Mouse (Mus musculus): ENCODE measurements around the gene Nebl. TPM values are rescaled to one million over a fixed set of nuclear protein-coding genes. Genes with fewer than 3 reads are reported as not detected.

Gene Nebl
- polyA plus RNA-seq, 1 experiment from 2014 or later = 0.22 TPM

GRCm38 (mm10) chr2:17714124-17714523, 17.1 kb downstream of the Nebl start:
- Histone ChIP-seq H3K4me3 (ENCODE audit: low read depth, low read length) (no peak overlapping the region), H3K9me3 (ENCODE audit: control insufficient read depth) (no peaks in the 10 kb centered on the region), H3K4me1 (replicated peaks; ENCODE audit: control insufficient read depth, insufficient read depth, low read length) (no peaks in the 10 kb centered on the region), H3K4me2 (replicated peaks; ENCODE audit: low read depth) (no peak overlapping the region), H3K27ac (ENCODE audit: low read depth, low read length) (no peak overlapping the region), H3K36me3 (ENCODE audit: control insufficient read depth, insufficient read depth) (no peaks in the 10 kb centered on the region), H3K27me3 (replicated peaks; ENCODE audit: control insufficient read depth, insufficient read depth, low read length) (no peaks in the 10 kb centered on the region), H3K9ac (ENCODE audit: low read depth, low read length) (no peak overlapping the region)
- 62% methylated on average over 4 of the region's 4 CpGs for WGBS
- no peak for TF ChIP-seq CTCF (IDR thresholded peaks at IDR 0.05; ENCODE audit: low read depth)
- no peak for ATAC-seq

- H3K27ac ChIP-seq (ENCODE audit: low read depth, low read length) = no peak overlapping the region
- no peaks in the 10 kb centered on the region for H3K4me1 ChIP-seq (replicated peaks; ENCODE audit: control insufficient read depth, insufficient read depth, low read length)
- no peak for ATAC-seq
- H3K27me3 ChIP-seq (replicated peaks; ENCODE audit: control insufficient read depth, insufficient read depth, low read length) = no peaks in the 10 kb centered on the region
- TF ChIP-seq CTCF (IDR thresholded peaks at IDR 0.05; ENCODE audit: low read depth) = no peak
- H3K4me2 ChIP-seq (replicated peaks; ENCODE audit: low read depth) = no peak overlapping the region
- no peak overlapping the region for H3K4me3 ChIP-seq (ENCODE audit: low read depth, low read length)
- H3K9me3 ChIP-seq (ENCODE audit: control insufficient read depth) = no peaks in the 10 kb centered on the region
- H3K36me3 ChIP-seq (ENCODE audit: control insufficient read depth, insufficient read depth) = no peaks in the 10 kb centered on the region
- no peak overlapping the region for H3K9ac ChIP-seq (ENCODE audit: low read depth, low read length)
- 85% methylated on average over 5 of the region's 5 CpGs for WGBS
Measured at GRCm38 (mm10) chr2:17711216-17711615, 20.0 kb downstream of the Nebl start.

GRCm38 (mm10) chr2:17710083-17710482, 21.2 kb downstream of the Nebl start:
- no peak for ATAC-seq
- Histone ChIP-seq H3K4me3 (ENCODE audit: low read depth, low read length) (no peak overlapping the region), H3K9me3 (ENCODE audit: control insufficient read depth) (no peaks in the 10 kb centered on the region), H3K9ac (ENCODE audit: low read depth, low read length) (no peak overlapping the region), H3K27me3 (replicated peaks; ENCODE audit: control insufficient read depth, insufficient read depth, low read length) (no peaks in the 10 kb centered on the region), H3K4me1 (replicated peaks; ENCODE audit: control insufficient read depth, insufficient read depth, low read length) (no peaks in the 10 kb centered on the region), H3K27ac (ENCODE audit: low read depth, low read length) (no peak overlapping the region), H3K4me2 (replicated peaks; ENCODE audit: low read depth) (no peak overlapping the region), H3K36me3 (ENCODE audit: control insufficient read depth, insufficient read depth) (no peaks in the 10 kb centered on the region)
- whole genome bisulfite sequencing = 97% methylated on average over 2 of the region's 2 CpGs
- no peak for TF ChIP-seq CTCF (IDR thresholded peaks at IDR 0.05; ENCODE audit: low read depth)

GRCm38 (mm10) chr2:17705964-17706363, 25.3 kb downstream of the Nebl start:
- no peak for TF ChIP-seq CTCF (IDR thresholded peaks at IDR 0.05; ENCODE audit: low read depth)
- 84% methylated on average over 5 of the region's 5 CpGs for WGBS
- H3K9ac ChIP-seq (ENCODE audit: low read depth, low read length) = no peak overlapping the region
- no peaks in the 10 kb centered on the region for H3K4me1 ChIP-seq (replicated peaks; ENCODE audit: control insufficient read depth, insufficient read depth, low read length)
- H3K36me3 ChIP-seq (ENCODE audit: control insufficient read depth, insufficient read depth) = no peaks in the 10 kb centered on the region
- H3K27ac ChIP-seq (ENCODE audit: low read depth, low read length) = no peak overlapping the region
- H3K4me3 ChIP-seq (ENCODE audit: low read depth, low read length) = no peak overlapping the region
- H3K27me3 ChIP-seq (replicated peaks; ENCODE audit: control insufficient read depth, insufficient read depth, low read length) = no peaks in the 10 kb centered on the region
- H3K4me2 ChIP-seq (replicated peaks; ENCODE audit: low read depth) = no peak overlapping the region
- no peak for ATAC-seq
- H3K9me3 ChIP-seq (ENCODE audit: control insufficient read depth) = no peaks in the 10 kb centered on the region

- H3K4me1 ChIP-seq (replicated peaks; ENCODE audit: control insufficient read depth, insufficient read depth, low read length) = no peaks in the 10 kb centered on the region
- no peak overlapping the region for H3K4me3 ChIP-seq (ENCODE audit: low read depth, low read length)
- H3K9ac ChIP-seq (ENCODE audit: low read depth, low read length) = no peak overlapping the region
- 65% methylated on average over 3 of the region's 3 CpGs for WGBS
- H3K9me3 ChIP-seq (ENCODE audit: control insufficient read depth) = no peaks in the 10 kb centered on the region
- ATAC-seq = no peak
- no peaks in the 10 kb centered on the region for H3K27me3 ChIP-seq (replicated peaks; ENCODE audit: control insufficient read depth, insufficient read depth, low read length)
- no peak overlapping the region for H3K27ac ChIP-seq (ENCODE audit: low read depth, low read length)
- no peaks in the 10 kb centered on the region for H3K36me3 ChIP-seq (ENCODE audit: control insufficient read depth, insufficient read depth)
- H3K4me2 ChIP-seq (replicated peaks; ENCODE audit: low read depth) = no peak overlapping the region
- no peak for TF ChIP-seq CTCF (IDR thresholded peaks at IDR 0.05; ENCODE audit: low read depth)
Measured at GRCm38 (mm10) chr2:17705426-17705825, 25.8 kb downstream of the Nebl start.

DNA sequence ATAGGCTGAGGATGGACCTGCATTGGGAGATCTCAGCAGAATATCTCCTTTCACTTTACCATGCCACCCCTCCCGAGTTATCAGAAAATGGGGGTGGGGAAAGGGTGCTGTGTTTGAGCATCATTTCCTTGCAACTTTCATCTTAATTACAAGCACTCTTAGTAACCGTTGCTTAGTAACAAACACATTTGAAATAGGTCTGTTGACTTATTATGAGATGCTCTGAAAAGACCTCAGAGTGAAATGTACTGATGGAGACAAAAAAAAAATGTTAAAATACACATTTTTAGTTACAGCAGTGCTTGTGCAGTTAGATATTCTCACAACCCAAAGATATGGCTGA, 28.1 kb downstream of the Nebl start:
- no peak overlapping the region for H3K9ac ChIP-seq (ENCODE audit: low read depth, low read length)
- ATAC-seq = no peak
- no peak for TF ChIP-seq CTCF (IDR thresholded peaks at IDR 0.05; ENCODE audit: low read depth)
- H3K36me3 ChIP-seq (ENCODE audit: control insufficient read depth, insufficient read depth) = no peaks in the 10 kb centered on the region
- no peaks in the 10 kb centered on the region for H3K4me1 ChIP-seq (replicated peaks; ENCODE audit: control insufficient read depth, insufficient read depth, low read length)
- H3K9me3 ChIP-seq (ENCODE audit: control insufficient read depth) = no peaks in the 10 kb centered on the region
- no peaks in the 10 kb centered on the region for H3K27me3 ChIP-seq (replicated peaks; ENCODE audit: control insufficient read depth, insufficient read depth, low read length)
- H3K4me2 ChIP-seq (replicated peaks; ENCODE audit: low read depth) = no peak overlapping the region
- H3K4me3 ChIP-seq (ENCODE audit: low read depth, low read length) = no peak overlapping the region
- WGBS = 62% methylated on average over 2 of the region's 2 CpGs
- no peak overlapping the region for H3K27ac ChIP-seq (ENCODE audit: low read depth, low read length)

DNA sequence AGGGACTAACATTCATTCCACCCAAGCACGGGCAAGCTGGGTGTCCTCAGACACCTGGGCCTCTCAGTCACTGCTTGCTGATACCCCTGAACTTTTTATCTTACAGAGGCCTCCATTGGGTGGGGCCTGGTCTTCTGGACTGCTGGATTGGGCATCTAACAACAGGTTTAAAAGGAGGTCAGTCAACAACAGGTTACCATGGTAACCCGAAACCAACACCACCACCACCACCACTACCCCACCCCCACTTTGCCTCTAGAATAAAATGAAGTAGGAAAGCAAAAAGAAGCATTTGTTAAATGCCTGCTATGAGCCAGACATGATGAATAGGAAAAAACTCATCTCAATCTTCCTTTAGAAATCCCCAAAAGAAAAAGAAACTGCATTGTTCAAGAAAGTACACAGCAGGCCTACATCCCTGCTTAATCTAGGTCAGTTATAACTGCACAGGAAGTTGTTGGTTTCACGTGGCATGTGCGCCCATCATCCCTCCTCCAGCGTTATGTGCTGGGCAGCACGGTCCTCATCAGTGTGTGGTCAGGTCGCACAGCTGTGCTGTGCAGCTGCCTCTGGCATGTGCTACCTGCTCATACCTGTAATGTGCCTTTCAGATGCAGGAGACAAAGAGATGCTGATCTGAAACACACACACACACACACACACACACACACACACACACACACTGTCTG, 28.6 kb downstream of the Nebl start:
- 60% methylated on average over 7 of the region's 7 CpGs for WGBS
- H3K4me1 ChIP-seq (replicated peaks; ENCODE audit: control insufficient read depth, insufficient read depth, low read length) = no peaks in the 10 kb centered on the region
- H3K36me3 ChIP-seq (ENCODE audit: control insufficient read depth, insufficient read depth) = no peaks in the 10 kb centered on the region
- H3K4me3 ChIP-seq (ENCODE audit: low read depth, low read length) = no peak overlapping the region
- H3K27me3 ChIP-seq (replicated peaks; ENCODE audit: control insufficient read depth, insufficient read depth, low read length) = no peaks in the 10 kb centered on the region
- no peak for TF ChIP-seq CTCF (IDR thresholded peaks at IDR 0.05; ENCODE audit: low read depth)
- H3K27ac ChIP-seq (ENCODE audit: low read depth, low read length) = no peak overlapping the region
- no peak for ATAC-seq
- no peak overlapping the region for H3K4me2 ChIP-seq (replicated peaks; ENCODE audit: low read depth)
- H3K9me3 ChIP-seq (ENCODE audit: control insufficient read depth) = no peaks in the 10 kb centered on the region
- no peak overlapping the region for H3K9ac ChIP-seq (ENCODE audit: low read depth, low read length)
